Mouse (Mus musculus): ENCODE measurements around the gene Shc4. TPM values are rescaled to one million over a fixed set of nuclear protein-coding genes. Genes with fewer than 3 reads are reported as not detected.
A peak's percentile ranks its signal among the peaks of the same experiment; 100 is the strongest.

The Shc4 gene
- total RNA-seq, 4 experiments from 2014 or later, result 3.4 to 6.8 (median 4.9) TPM

- DNase-seq, result no peak
Measured at GRCm38 (mm10) chr2:125630010-125630409, 93.9 kb downstream of the Shc4 start.

GRCm38 (mm10) chr2:125628487-125628886, 95.5 kb downstream of the Shc4 start:
- no peak for DNase-seq

GRCm38 (mm10) chr2:125626536-125626935, 97.4 kb downstream of the Shc4 start:
- no peak for DNase-seq

GRCm38 (mm10) chr2:125624837-125625351, 99.1 kb downstream of the Shc4 start, which contains the start of gene Cep152:
Gene Cep152 (minus strand): TSS chr2:125625113.
- DNase-seq, result peak; percentile 98

GRCm38 (mm10) chr2:125624127-125624685, 99.7 kb downstream of the Shc4 start:
- DNase-seq, result no peak

- DNase-seq, result no peak
Measured at GRCm38 (mm10) chr2:125623211-125623610, 100.7 kb downstream of the Shc4 start.

GRCm38 (mm10) chr2:125620213-125620907, 103.6 kb downstream of the Shc4 start:
- no peak for DNase-seq

GRCm38 (mm10) chr2:125615858-125616424, 108.0 kb downstream of the Shc4 start:
- DNase-seq, result no peak

GRCm38 (mm10) chr2:125615440-125615839, 108.5 kb downstream of the Shc4 start:
- no peak for DNase-seq

GRCm38 (mm10) chr2:125606220-125606845, 117.6 kb downstream of the Shc4 start:
- no peak for DNase-seq

- no peak for DNase-seq
Measured at GRCm38 (mm10) chr2:125604646-125605045, 119.3 kb downstream of the Shc4 start.

- no peak for DNase-seq
Measured at GRCm38 (mm10) chr2:125602970-125603369, 121.0 kb downstream of the Shc4 start.

- DNase-seq, result no peak
Measured at GRCm38 (mm10) chr2:125598958-125599357, 125.0 kb downstream of the Shc4 start.

GRCm38 (mm10) chr2:125598251-125598650, 125.7 kb downstream of the Shc4 start:
- DNase-seq, result no peak

- no peak for DNase-seq
Measured at GRCm38 (mm10) chr2:125594786-125595185, 129.2 kb downstream of the Shc4 start.

GRCm38 (mm10) chr2:125594072-125594471, 129.9 kb downstream of the Shc4 start:
- no peak for DNase-seq

- DNase-seq, result no peak
Measured at GRCm38 (mm10) chr2:125591895-125592294, 132.1 kb downstream of the Shc4 start.

GRCm38 (mm10) chr2:125589287-125589686, 134.7 kb downstream of the Shc4 start:
- no peak for DNase-seq

GRCm38 (mm10) chr2:125581081-125581480, 142.9 kb downstream of the Shc4 start:
- DNase-seq, result no peak

GRCm38 (mm10) chr2:125577670-125578069, 146.3 kb downstream of the Shc4 start:
- no peak for DNase-seq
